Mouse (Mus musculus): ENCODE measurements around the gene Tab2.

DNA sequence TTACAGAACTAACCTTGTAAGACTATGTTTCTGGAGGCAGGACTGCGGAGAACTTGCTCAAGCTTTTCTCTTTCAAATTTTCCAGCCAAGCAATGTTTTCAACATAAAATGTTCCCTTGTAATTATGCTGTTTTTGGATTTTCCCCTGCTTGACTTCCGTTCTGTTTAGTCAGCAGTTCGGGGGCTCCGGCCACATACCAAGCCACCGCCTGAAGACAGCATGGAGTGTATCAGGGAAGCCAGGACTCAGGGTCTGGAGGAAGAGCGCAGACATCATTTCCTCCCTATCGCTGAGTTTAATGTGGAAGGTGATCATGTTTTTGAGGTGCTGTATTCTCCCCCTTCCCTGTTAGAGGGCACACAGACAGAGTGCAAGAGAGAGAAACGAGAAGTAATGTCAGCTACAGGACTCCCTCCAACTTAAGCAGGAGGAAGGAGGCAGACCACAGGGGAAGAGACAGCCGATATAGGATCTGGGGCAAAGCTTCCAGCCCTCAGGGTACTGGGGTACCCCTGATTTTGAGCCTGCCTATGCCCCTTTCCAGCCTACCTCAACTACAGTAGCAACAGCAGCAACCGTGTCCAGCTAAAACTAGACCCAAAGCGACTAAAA lies 67.7 kb downstream of the Tab2 start:
- TF ChIP-seq CTCF (IDR thresholded peaks at IDR 0.05; ENCODE audit: low read depth, low read length) (no peak), POLR2A (IDR thresholded peaks at IDR 0.05; ENCODE audit: extremely low read depth, insufficient read depth, low read length) (no peak)

Measured in liver, adult 2 months (tissue).